Mouse (Mus musculus) liver, postnatal 0 days (tissue): Measurements from ENCODE around the gene Pcgf1.

Source experiments
- CTCF ChIP-seq: sonication (generic); IDR thresholded peaks from 2 replicates; pipeline ENCODE4 v1.5.1; 2016; ENCODE audit warnings: antibody characterized with exemption, low read depth
- EP300 ChIP-seq: IDR thresholded peaks from 2 replicates; pipeline ENCODE4 v1.6.1; 2016; ENCODE audit warnings: antibody characterized with exemption, low read depth, mild to moderate bottlenecking

GRCm38 (mm10) chr6:83122961-83123360, 45.3 kb downstream of the Pcgf1 start:
- TF ChIP-seq EP300 (no peak), CTCF (no peak)
